Mouse (Mus musculus) adrenal gland, postnatal 36 days (tissue): ENCODE measurements around the gene Hoxd4. TPM values are rescaled to one million over a fixed set of nuclear protein-coding genes. Genes with fewer than 3 reads are reported as not detected.
A peak's percentile ranks its signal among the peaks of the same experiment; 100 is the strongest.

ENCODE experiments used
- DNase-seq, 2 experiments: peaks; one replicate each; pipeline ENCODE4 v3.0.0; 2021; ENCODE audit warnings: mixed read lengths in 1 of 2
- long read RNA-seq, 2 experiments: library from polyadenylated mRNA; stranded (forward); transcript quantifications; one replicate each; pipeline ENCODE4 v2.0.0; 2021; ENCODE audit warnings: borderline sequencing depth in 2 of 2
- total RNA-seq, 2 experiments: library from RNA; stranded (reverse); gene quantifications; 2 replicates each; pipeline ENCODE4 v1.2.3; 2021

The Hoxd4 gene
- 10 to 100 TPM; 13.6 to 15.5 TPM for total RNA-seq
- long read RNA-seq, experiment 1, partial matches to known transcripts, result 0 of 2 reads
- long read RNA-seq, experiment 1, other reads (novel, unspliced or antisense), result 2 of 2 reads
- long read RNA-seq, experiment 2, partial matches to known transcripts, result 0 of 1 reads
- long read RNA-seq, experiment 2, other reads (novel, unspliced or antisense), result 1 of 1 reads

- DNase-seq, result peak; percentile 74 to 82
These were observed at the start of gene Hoxd4, which contains the start of gene Hoxd3 for GRCm38 (mm10) chr2:74711721-74712621. Hoxd4 (plus strand) TSS chr2:74711929. Hoxd3 (plus strand) TSS chr2:74711927.

- DNase-seq, result peak; percentile 54 to 61
These were observed 48.3 kb upstream of the Hoxd4 start for GRCm38 (mm10) chr2:74663291-74663925.

DNA sequence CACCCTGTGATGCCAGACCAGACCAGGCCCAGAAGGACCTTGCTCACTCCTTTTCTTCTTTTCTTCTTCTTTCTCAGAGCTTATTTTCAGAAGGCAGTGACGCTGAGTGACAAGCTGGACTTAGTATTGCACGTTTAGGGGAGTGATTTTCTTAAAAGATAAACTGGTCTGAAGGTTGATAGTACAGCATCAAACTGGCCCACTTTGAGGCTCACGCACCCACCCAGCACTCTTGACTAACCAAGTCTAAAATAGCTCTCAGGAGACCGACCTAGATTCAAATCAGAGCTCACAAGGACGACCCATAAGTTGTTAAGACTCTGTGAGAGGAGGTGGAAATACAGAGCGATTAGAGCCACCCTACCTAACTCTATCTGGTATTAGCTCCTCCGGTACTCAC lies 45.3 kb upstream of the Hoxd4 start:
- DNase-seq, result no peak

GRCm38 (mm10) chr2:74667191-74667841 lies 44.4 kb upstream of the Hoxd4 start:
- no peak for DNase-seq

DNA sequence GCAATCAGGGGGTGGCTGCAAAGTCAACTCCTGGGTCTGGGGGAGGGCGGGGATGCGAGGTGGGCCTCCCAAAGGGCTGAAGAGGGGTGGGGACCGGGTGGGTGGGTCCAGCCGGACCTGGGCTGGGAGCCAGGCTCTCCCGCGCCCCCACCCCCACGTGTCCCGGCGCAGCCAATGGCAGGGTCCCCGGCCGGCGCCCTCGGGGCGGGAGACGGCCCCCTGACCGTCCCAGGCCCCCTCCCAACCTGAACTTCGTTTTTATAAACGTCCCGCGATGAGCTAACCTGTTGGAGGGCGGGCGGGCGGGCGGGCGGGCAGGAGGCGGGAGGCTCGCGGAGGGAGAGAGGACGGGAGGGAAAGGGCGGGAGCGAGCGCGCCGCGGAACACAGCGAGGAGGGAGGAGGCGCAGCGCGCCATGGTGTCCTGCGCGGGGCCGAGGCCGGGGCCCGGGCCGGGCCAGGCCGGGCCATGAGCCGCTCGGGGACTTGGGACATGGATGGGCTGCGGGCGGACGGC lies 43.8 kb upstream of the Hoxd4 start, which contains the start of gene Hoxd13:
Hoxd13 (plus strand) TSS at position 469 of the 516 bp plus-strand sequence.
- no peak for DNase-seq

- no peak for DNase-seq
These were observed 43.1 kb upstream of the Hoxd4 start for GRCm38 (mm10) chr2:74668370-74669229.

- DNase-seq, result no peak
These were observed 42.5 kb upstream of the Hoxd4 start for GRCm38 (mm10) chr2:74669230-74669578.

DNA sequence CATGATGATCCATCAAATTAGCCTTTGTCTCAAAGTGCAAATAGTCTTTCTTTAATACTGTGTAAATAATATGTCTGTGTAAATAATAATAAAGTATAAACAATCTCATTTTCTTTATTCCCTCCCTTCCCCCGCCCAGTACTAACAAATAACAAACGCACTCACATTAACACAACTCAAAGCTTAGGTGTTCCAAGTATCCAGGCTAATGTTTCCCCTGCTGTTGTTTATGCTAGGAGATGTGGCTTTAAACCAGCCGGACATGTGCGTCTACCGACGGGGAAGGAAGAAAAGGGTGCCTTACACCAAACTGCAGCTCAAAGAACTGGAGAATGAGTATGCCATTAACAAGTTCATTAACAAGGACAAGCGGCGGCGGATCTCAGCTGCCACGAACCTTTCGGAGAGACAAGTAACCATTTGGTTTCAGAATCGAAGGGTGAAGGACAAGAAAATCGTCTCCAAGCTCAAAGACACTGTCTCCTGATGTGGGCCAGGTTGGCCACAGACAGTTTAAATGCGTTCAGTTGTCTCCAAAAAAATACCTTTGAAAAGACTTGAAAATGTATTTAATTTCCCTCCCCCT lies 42.0 kb upstream of the Hoxd4 start:
- no peak for DNase-seq

DNA sequence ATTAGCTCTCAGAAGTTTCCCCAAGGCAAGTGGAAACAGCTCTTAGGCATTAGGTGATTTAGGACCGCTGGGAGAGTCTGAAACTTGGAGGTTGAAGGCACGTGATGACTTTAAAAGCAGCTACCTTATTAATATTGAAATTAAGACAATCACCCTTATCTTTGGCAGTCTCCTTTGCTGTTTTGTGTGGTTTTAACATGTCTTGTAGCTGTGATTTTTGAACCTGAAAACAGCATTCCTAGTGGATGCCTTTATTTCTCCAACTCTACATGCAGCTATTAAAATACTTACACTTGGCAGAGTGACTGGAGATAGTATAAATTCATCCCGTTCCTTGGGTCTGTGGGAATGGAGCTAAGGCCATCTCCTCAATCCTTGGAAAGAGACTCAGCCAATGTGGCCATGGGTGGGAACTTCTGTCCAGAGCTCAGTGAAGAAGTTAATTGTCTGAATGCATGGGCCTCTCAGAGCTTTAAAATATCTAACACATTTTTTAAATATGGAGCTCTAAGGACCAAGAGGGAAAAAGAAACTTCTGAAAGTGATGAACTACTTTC lies 41.0 kb upstream of the Hoxd4 start:
- no peak for DNase-seq

DNA sequence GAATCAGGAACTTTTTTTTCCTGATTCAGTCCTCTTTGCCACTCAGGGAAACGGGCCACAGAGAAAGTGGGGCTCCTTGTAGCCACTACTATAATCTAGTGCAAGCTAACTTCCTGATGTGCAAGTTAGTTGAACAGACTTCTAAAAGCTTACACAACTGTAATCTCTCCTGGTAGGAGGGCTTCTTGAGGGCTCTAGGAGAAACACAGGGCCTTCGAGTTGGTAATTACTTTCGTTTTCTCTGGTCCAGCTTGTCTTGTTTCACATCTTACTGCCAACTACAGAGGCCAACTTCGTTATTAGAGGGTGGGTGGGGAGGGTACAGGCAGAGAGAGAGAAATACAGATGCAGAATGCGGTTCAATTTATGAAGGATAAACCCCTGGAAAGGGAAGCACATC lies 39.9 kb upstream of the Hoxd4 start:
- no peak for DNase-seq

DNA sequence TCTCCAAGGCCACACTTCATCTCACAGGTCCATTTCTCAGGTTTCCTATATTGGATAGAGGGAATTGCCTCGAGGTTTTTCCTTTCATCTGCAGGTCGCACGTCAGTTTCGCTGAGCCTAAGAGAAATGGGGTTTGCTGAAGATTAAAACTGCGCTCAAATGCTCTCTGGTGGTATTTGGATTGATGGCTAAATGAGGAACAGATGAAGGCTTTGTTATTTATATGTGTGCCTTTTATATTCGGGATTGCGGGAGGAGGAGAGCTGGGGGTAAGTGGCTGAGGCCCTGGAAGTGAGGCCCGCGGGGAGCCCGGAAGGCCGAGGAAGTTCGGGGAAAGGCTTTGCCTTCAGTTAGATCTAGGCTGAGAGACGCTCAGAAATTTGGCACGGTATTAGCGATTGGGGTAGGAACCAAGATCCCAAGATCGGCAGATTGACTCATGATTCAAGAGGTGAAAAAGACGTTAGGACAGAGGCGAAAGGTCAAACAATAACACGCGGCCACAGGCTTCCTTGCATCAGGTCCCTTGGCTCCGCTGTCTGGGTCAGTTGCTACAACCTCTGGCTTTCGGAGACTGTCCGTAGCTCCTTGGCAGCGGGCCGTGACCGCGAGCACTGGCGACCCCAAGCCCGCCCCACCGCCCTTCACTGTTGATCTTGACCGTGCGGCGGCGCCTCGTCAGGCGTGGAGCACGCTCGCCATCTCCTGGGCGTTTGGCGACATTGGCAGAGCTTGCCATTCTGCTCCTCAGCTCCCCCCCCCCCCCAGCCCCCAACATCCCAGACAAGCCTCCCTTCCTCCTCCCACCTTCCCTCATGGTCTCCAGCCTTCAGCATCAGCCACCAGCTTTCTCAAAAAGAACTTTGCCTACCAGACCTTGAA lies 39.0 kb upstream of the Hoxd4 start:
- DNase-seq, result peak; percentile 61 to 67

DNA sequence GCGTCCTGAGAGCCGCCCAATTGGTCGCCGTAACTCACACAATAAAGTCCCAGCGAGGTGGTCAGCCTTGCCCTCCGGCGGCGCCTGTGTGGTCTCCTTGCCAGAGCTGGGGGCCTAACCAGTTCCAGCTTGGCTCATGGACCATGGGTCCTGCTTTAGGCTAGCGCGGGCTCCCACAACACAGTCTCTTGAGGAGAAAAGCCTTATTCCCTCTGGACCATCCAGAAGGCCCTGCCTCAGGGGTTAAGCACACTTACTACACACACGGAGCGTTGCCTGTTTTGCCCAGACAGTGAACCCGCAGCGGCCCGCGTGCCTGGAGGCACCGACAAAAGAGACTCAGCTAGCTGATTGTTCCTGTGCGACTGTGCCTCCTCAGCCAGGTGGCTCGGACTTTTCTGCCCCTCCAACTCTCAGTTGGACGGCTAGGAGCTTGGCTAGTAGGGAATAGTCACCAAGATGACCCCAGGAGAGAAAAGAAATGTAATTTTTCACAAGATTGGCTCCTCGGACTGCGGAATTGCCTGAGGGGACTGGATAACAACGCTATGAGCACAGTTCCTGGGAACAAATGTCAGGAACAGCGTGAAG lies 37.8 kb upstream of the Hoxd4 start:
- no peak for DNase-seq

DNA sequence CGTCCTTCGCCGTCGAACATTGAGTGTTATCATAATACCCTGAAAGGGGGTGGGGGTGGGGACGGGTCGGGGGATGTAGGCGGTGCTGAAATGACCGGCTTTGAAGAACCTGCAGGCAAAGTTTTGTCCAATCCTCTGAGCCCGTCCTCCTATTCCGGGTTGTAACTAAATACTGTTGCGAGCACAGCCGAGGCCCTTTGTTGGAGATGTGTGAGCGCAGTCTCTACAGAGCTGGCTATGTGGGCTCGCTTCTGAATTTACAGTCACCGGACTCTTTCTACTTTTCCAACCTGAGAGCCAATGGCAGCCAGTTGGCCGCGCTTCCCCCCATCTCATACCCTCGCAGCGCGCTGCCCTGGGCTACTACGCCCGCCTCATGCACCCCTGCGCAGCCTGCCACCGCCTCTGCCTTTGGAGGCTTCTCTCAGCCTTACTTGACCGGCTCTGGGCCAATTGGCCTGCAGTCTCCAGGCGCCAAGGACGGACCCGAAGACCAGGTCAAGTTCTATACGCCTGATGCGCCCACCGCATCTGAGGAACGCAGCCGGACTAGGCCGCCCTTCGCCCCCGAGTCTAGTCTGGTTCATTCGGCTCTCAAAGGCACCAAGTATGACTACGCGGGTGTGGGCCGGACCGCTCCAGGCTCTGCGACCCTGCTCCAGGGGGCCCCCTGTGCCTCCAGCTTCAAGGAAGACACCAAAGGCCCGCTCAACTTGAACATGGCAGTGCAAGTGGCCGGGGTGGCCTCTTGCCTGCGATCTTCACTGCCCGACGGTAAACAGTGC lies 36.7 kb upstream of the Hoxd4 start, which contains the start of gene Hoxd12:
Hoxd12 (plus strand) TSS at position 133 of the 785 bp plus-strand sequence.
- no peak for DNase-seq

DNA sequence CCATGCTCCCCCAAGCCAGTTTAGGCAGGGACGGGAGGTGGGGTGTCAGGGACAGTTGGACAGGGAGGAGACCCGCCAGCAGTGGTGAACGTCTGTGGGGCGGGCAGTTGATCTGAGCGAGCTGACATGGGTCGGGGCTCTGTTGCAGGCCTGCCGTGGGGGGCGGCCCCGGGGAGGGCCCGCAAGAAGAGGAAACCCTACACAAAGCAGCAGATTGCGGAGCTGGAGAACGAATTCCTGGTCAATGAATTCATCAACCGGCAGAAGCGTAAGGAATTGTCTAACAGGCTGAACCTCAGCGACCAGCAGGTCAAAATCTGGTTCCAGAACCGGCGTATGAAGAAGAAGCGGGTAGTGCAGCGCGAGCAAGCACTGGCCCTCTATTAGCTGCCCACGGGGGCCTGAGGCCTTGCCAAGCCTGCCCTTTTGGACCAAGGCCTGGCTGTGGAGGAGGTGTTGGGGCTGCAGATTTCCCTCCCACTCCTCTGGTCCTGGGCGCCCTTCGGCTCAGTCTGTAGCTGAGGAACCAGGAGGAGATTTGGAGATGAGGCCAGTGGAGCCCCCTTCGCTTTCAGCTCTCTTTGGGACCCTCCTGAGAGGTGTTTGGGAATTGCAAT lies 36.0 kb upstream of the Hoxd4 start:
- no peak for DNase-seq

- DNase-seq, result no peak
These were observed 35.2 kb upstream of the Hoxd4 start for GRCm38 (mm10) chr2:74676376-74677052.

- no peak for DNase-seq
These were observed 34.6 kb upstream of the Hoxd4 start for GRCm38 (mm10) chr2:74677106-74677505.
